Comparison of ENCODE assay signal across 17 mouse cellular contexts in genomic region chr11:36647179-36647578, GRCm38 (mm10).
"Had no signal": no experiment of that assay in that cellular context is flagged by ENCODE, and none has a peak within 500 bp of the region (broad histone marks: within the 10 kb centered on the region; RNA-seq: fewer than 3 reads in every experiment).

No protein-coding gene starts in this region.

- DNase-seq: lung, adult 18-20 months; lung, embryonic 14.5 days; lung, postnatal 10 days; lung, postnatal 4 days; right cerebral cortex, adult 18-20 months; right cerebral cortex, postnatal 25 days; right cerebral cortex, postnatal 4 days; spleen, adult 18-20 months; thymus, adult 18-20 months; thymus, postnatal 14 days; thymus, postnatal 36 days had no signal

- H3K36me3 ChIP-seq: midbrain, embryonic 10.5 days; midbrain, embryonic 12.5 days; midbrain, embryonic 15.5 days; neural tube, embryonic 13.5 days; neural tube, embryonic 15.5 days had no signal

- H3K27ac ChIP-seq: midbrain, embryonic 10.5 days; midbrain, embryonic 12.5 days; midbrain, embryonic 15.5 days; neural tube, embryonic 13.5 days; neural tube, embryonic 15.5 days had no signal

- ATAC-seq: midbrain, embryonic 15.5 days had no signal

- H3K27me3 ChIP-seq: midbrain, embryonic 12.5 days; midbrain, embryonic 15.5 days; neural tube, embryonic 13.5 days; neural tube, embryonic 15.5 days had no signal

- H3K4me1 ChIP-seq: neural tube, embryonic 15.5 days had no signal

- H3K9me3 ChIP-seq: midbrain, embryonic 10.5 days; midbrain, embryonic 12.5 days; midbrain, embryonic 15.5 days; neural tube, embryonic 13.5 days; neural tube, embryonic 15.5 days had no signal

- H3K9ac ChIP-seq: lung, embryonic 14.5 days; midbrain, embryonic 12.5 days; midbrain, embryonic 15.5 days; neural tube, embryonic 13.5 days; neural tube, embryonic 15.5 days had no signal

- H3K4me3 ChIP-seq: midbrain, embryonic 10.5 days; midbrain, embryonic 12.5 days; midbrain, embryonic 15.5 days; myocyte; neural tube, embryonic 13.5 days; neural tube, embryonic 15.5 days had no signal

- H3K4me2 ChIP-seq: lung, embryonic 14.5 days; midbrain, embryonic 12.5 days; midbrain, embryonic 15.5 days; neural tube, embryonic 13.5 days; neural tube, embryonic 15.5 days had no signal
